Mouse (Mus musculus) G1E (cell line): Measurements from ENCODE around the gene Cpne6. TPM values are rescaled to one million over a fixed set of nuclear protein-coding genes. Genes with fewer than 3 reads are reported as not detected.

ENCODE experiments used
- ATAC-seq: 2 replicates; pipeline ENCODE4 v1.8.0; 2016; ENCODE audit warnings: mild to moderate bottlenecking; ENCODE audit not compliant: insufficient number of reproducible peaks, poor library complexity, low FRiP score, severe bottlenecking; ENCODE audit errors: extremely low read depth
- DNase-seq: peaks from one replicate; pipeline ENCODE4 v3.0.0; 2012; ENCODE audit warnings: low spot score
- H3K27me3 ChIP-seq: 2 replicates; pipeline ENCODE4 v1.6.1; 2012; ENCODE audit warnings: mild to moderate bottlenecking, low read length, inconsistent platforms; ENCODE audit not compliant: insufficient read depth
- H3K36me3 ChIP-seq: replicated peaks from 2 replicates; pipeline ENCODE3; 2012; ENCODE audit warnings: mild to moderate bottlenecking, inconsistent platforms
- H3K4me1 ChIP-seq: 2 replicates; pipeline ENCODE4 v1.6.1; 2012; ENCODE audit warnings: low read depth, low read length, inconsistent platforms, mixed read lengths; ENCODE audit not compliant: insufficient read depth
- H3K4me3 ChIP-seq: 2 replicates; pipeline ENCODE4 v1.5.1; 2012; ENCODE audit warnings: low read depth, mild to moderate bottlenecking, inconsistent platforms, low read length, moderate library complexity, mixed read lengths
- H3K9me3 ChIP-seq: replicated peaks from 2 replicates; pipeline ENCODE4 v1.6.1; 2012; ENCODE audit warnings: inconsistent platforms
- CTCF ChIP-seq: IDR thresholded peaks from 2 replicates; pipeline ENCODE4 v1.5.1; 2012; ENCODE audit warnings: low read depth, low read length, inconsistent platforms, mixed read lengths
- GATA1 ChIP-seq: IDR thresholded peaks from 2 replicates; pipeline ENCODE4 v1.6.1; 2012; ENCODE audit warnings: borderline replicate concordance, low read length, inconsistent platforms, mixed read lengths
- GATA2 ChIP-seq: IDR thresholded peaks from 2 replicates; pipeline ENCODE4 v1.6.1; 2012; ENCODE audit warnings: low read depth, low read length, inconsistent platforms, borderline replicate concordance
- POLR2AphosphoS5 ChIP-seq: IDR thresholded peaks from 2 replicates; pipeline ENCODE4 v1.6.1; 2012; ENCODE audit warnings: low read depth, low read length, inconsistent platforms; ENCODE audit not compliant: insufficient replicate concordance
- TAL1 ChIP-seq: conservative IDR thresholded peaks from 2 replicates; pipeline ENCODE4 v1.6.1; 2012; ENCODE audit warnings: low read depth, low read length, inconsistent platforms, mixed read lengths
- polyA plus RNA-seq: library from polyadenylated mRNA; stranded (reverse); fragments of >175 nt; gene quantifications from 2 replicates; pipeline ENCODE4 v1.2.3, GENCODE M21; 2012
- total RNA-seq, 2 experiments: library from RNA; stranded (forward) in 1 of 2; stranded (reverse) in 1 of 2; fragments of 200-1000 nt in 1 of 2; fragments of >200 nt in 1 of 2; fragmentation: Nextera tagmentation in 1 of 2; gene quantifications; 2 replicates each; pipeline ENCODE4 v1.2.3; 2014 to 2017

The Cpne6 gene
- total and polyA plus RNA-seq, 3 experiments: 0.03 to 0.11 TPM; not detected in 1

- DNase-seq (peak; percentile 98), ATAC-seq (peak; percentile 81)
- no peaks in the 10 kb centered on the region for H3K27me3 ChIP-seq
- H3K36me3 ChIP-seq: peaks cover 43% of the 10 kb centered on the region
- H3K9me3 ChIP-seq: no peaks in the 10 kb centered on the region
- TF ChIP-seq TAL1 (no peak), CTCF (no peak), GATA1 (no peak), POLR2AphosphoS5 (peak; percentile 58; the same call in 1 of the 2 replicates), GATA2 (no peak)
- peaks cover 50% of the 10 kb centered on the region for H3K4me1 ChIP-seq
- H3K4me3 ChIP-seq: peak within 1 kb of the TSS; percentile 84
Measured at GRCm38 (mm10) chr14:55560202-55561073, 50.2 kb downstream of the Cpne6 start, which contains the start of gene A730061H03Rik. Gene A730061H03Rik (minus strand): TSS chr14:55560406.

GRCm38 (mm10) chr14:55561860-55562259 is 51.6 kb downstream of the Cpne6 start:
- Histone ChIP-seq H3K4me1 (peaks cover 38% of the 10 kb centered on the region), H3K4me3 (no peak overlapping the region; the same call in 1 of the 2 replicates), H3K36me3 (peaks cover 57% of the 10 kb centered on the region), H3K9me3 (no peaks in the 10 kb centered on the region), H3K27me3 (no peaks in the 10 kb centered on the region)
- ATAC-seq (no peak), DNase-seq (no peak)
- no peak for TF ChIP-seq GATA1
- no peak for TF ChIP-seq CTCF
- no peak for TF ChIP-seq POLR2AphosphoS5
- no peak for TF ChIP-seq GATA2
- no peak for TF ChIP-seq TAL1

- peaks cover 24% of the 10 kb centered on the region for H3K4me1 ChIP-seq
Measured at GRCm38 (mm10) chr14:55563249-55563648, 53.0 kb downstream of the Cpne6 start.

GRCm38 (mm10) chr14:55565748-55566147 is 55.5 kb downstream of the Cpne6 start:
- Histone ChIP-seq H3K9me3 (no peaks in the 10 kb centered on the region), H3K36me3 (peaks cover 95% of the 10 kb centered on the region), H3K27me3 (no peaks in the 10 kb centered on the region), H3K4me3 (no peak overlapping the region), H3K4me1 (peaks cover 24% of the 10 kb centered on the region)
- no peak for DNase-seq
- TF ChIP-seq TAL1 (no peak), GATA2 (no peak), POLR2AphosphoS5 (no peak), GATA1 (no peak), CTCF (no peak)
- ATAC-seq: no peak

More at GRCm38 (mm10) chr14:55563249-55563648, 53.0 kb downstream of the Cpne6 start:
- ATAC-seq (no peak), DNase-seq (no peak)
- Histone ChIP-seq H3K4me3 (no peak overlapping the region), H3K27me3 (no peaks in the 10 kb centered on the region), H3K36me3 (peaks cover 71% of the 10 kb centered on the region), H3K9me3 (no peaks in the 10 kb centered on the region)
- TF ChIP-seq GATA2 (no peak), CTCF (no peak), TAL1 (no peak), GATA1 (no peak), POLR2AphosphoS5 (no peak)

Other genes with a start within 250 kb of the Cpne6 start
Only the 20 nearest of the 26 such genes appear.
- 15.5 and 21.1 TPM in 2 replicates for gene Dhrs4, start 31.7 kb upstream of the Cpne6 start, total RNA-seq (2014; fragmentation: Nextera tagmentation)
- gene Dhrs4, start 31.7 kb upstream of the Cpne6 start, total RNA-seq (2017): 47.7 TPM in 2 replicates
- gene Dhrs4, start 31.7 kb upstream of the Cpne6 start, polyA plus RNA-seq: 37.4 and 42.8 TPM in 2 replicates
- 2.2 TPM in 2 replicates for gene Carmil3, start 19.8 kb upstream of the Cpne6 start, total RNA-seq (2014; fragmentation: Nextera tagmentation)
- 2.1 and 2.3 TPM in 2 replicates for gene Carmil3, start 19.8 kb upstream of the Cpne6 start, total RNA-seq (2017)
- 0.92 and 1.2 TPM in 2 replicates for gene Carmil3, start 19.8 kb upstream of the Cpne6 start, polyA plus RNA-seq
- not detected in 2 replicates for gene Nrl, start 14.5 kb downstream of the Cpne6 start, total RNA-seq (2014; fragmentation: Nextera tagmentation)
- gene Nrl, start 14.5 kb downstream of the Cpne6 start, total RNA-seq (2017): 0.06 and 0.27 TPM in 2 replicates
- gene Nrl, start 14.5 kb downstream of the Cpne6 start, polyA plus RNA-seq: not detected in 2 replicates
- gene Pck2, start 29.8 kb downstream of the Cpne6 start, total RNA-seq (2014; fragmentation: Nextera tagmentation): 9.5 and 33.6 TPM in 2 replicates
- gene Pck2, start 29.8 kb downstream of the Cpne6 start, total RNA-seq (2017): 9.9 and 10.7 TPM in 2 replicates
- 23.9 and 34.9 TPM in 2 replicates for gene Pck2, start 29.8 kb downstream of the Cpne6 start, polyA plus RNA-seq
- gene Dcaf11, start 49.6 kb downstream of the Cpne6 start, total RNA-seq (2014; fragmentation: Nextera tagmentation): 39.2 and 42.7 TPM in 2 replicates
- 50.9 and 51.2 TPM in 2 replicates for gene Dcaf11, start 49.6 kb downstream of the Cpne6 start, total RNA-seq (2017)
- gene Dcaf11, start 49.6 kb downstream of the Cpne6 start, polyA plus RNA-seq: 33.9 and 40.0 TPM in 2 replicates
- 43.1 TPM in 1 of 2 replicates, not detected in the other for gene A730061H03Rik, start 50.0 kb downstream of the Cpne6 start, total RNA-seq (2014; fragmentation: Nextera tagmentation)
- 0.46 and 0.87 TPM in 2 replicates for gene A730061H03Rik, start 50.0 kb downstream of the Cpne6 start, total RNA-seq (2017)
- 0.17 TPM in 1 of 2 replicates, not detected in the other for gene A730061H03Rik, start 50.0 kb downstream of the Cpne6 start, polyA plus RNA-seq
- gene Fitm1, start 65.2 kb downstream of the Cpne6 start, total RNA-seq (2014; fragmentation: Nextera tagmentation): not detected in 2 replicates
- not detected in 2 replicates for gene Fitm1, start 65.2 kb downstream of the Cpne6 start, total RNA-seq (2017)
- gene Fitm1, start 65.2 kb downstream of the Cpne6 start, polyA plus RNA-seq: not detected in 2 replicates
- gene Psme1, start 67.7 kb downstream of the Cpne6 start, total RNA-seq (2014; fragmentation: Nextera tagmentation): 598 and 793 TPM in 2 replicates
- gene Psme1, start 67.7 kb downstream of the Cpne6 start, total RNA-seq (2017): 212 and 228 TPM in 2 replicates
- gene Psme1, start 67.7 kb downstream of the Cpne6 start, polyA plus RNA-seq: 141 and 155 TPM in 2 replicates
- gene Emc9, start 74.9 kb downstream of the Cpne6 start, total RNA-seq (2014; fragmentation: Nextera tagmentation): 16.7 and 20.0 TPM in 2 replicates
- 17.9 and 23.6 TPM in 2 replicates for gene Emc9, start 74.9 kb downstream of the Cpne6 start, total RNA-seq (2017)
- 19.5 and 20.2 TPM in 2 replicates for gene Emc9, start 74.9 kb downstream of the Cpne6 start, polyA plus RNA-seq
- gene Psme2, start 80.7 kb downstream of the Cpne6 start, total RNA-seq (2014; fragmentation: Nextera tagmentation): 59.4 and 109 TPM in 2 replicates
- 163 and 165 TPM in 2 replicates for gene Psme2, start 80.7 kb downstream of the Cpne6 start, total RNA-seq (2017)
- 33.4 and 50.8 TPM in 2 replicates for gene Psme2, start 80.7 kb downstream of the Cpne6 start, polyA plus RNA-seq
- 23.7 and 43.9 TPM in 2 replicates for gene Rnf31, start 81.3 kb downstream of the Cpne6 start, total RNA-seq (2014; fragmentation: Nextera tagmentation)
- 11.8 and 12.6 TPM in 2 replicates for gene Rnf31, start 81.3 kb downstream of the Cpne6 start, total RNA-seq (2017)
- gene Rnf31, start 81.3 kb downstream of the Cpne6 start, polyA plus RNA-seq: 34.2 and 35.1 TPM in 2 replicates
- gene Irf9, start 93.1 kb downstream of the Cpne6 start, total RNA-seq (2014; fragmentation: Nextera tagmentation): 25.3 and 31.2 TPM in 2 replicates
- 37.8 and 39.6 TPM in 2 replicates for gene Irf9, start 93.1 kb downstream of the Cpne6 start, total RNA-seq (2017)
- 40.3 and 64.3 TPM in 2 replicates for gene Irf9, start 93.1 kb downstream of the Cpne6 start, polyA plus RNA-seq
- 123 and 137 TPM in 2 replicates for gene Rec8, start 107.6 kb downstream of the Cpne6 start, total RNA-seq (2014; fragmentation: Nextera tagmentation)
- 89.9 and 103 TPM in 2 replicates for gene Rec8, start 107.6 kb downstream of the Cpne6 start, total RNA-seq (2017)
- gene Rec8, start 107.6 kb downstream of the Cpne6 start, polyA plus RNA-seq: 80.7 and 144 TPM in 2 replicates
- gene Ipo4, start 125.5 kb downstream of the Cpne6 start, total RNA-seq (2014; fragmentation: Nextera tagmentation): 24.1 and 49.6 TPM in 2 replicates
- 18.1 and 24.9 TPM in 2 replicates for gene Ipo4, start 125.5 kb downstream of the Cpne6 start, total RNA-seq (2017)
- 32.7 and 75.8 TPM in 2 replicates for gene Ipo4, start 125.5 kb downstream of the Cpne6 start, polyA plus RNA-seq
- 7.2 and 10.9 TPM in 2 replicates for gene Gm49378, start 127.5 kb downstream of the Cpne6 start, total RNA-seq (2014; fragmentation: Nextera tagmentation)
- 2.9 and 4.6 TPM in 2 replicates for gene Gm49378, start 127.5 kb downstream of the Cpne6 start, total RNA-seq (2017)
- gene Gm49378, start 127.5 kb downstream of the Cpne6 start, polyA plus RNA-seq: 2.4 TPM in 1 of 2 replicates, not detected in the other
- 35.1 and 40.6 TPM in 2 replicates for gene Tm9sf1, start 133.4 kb downstream of the Cpne6 start, total RNA-seq (2014; fragmentation: Nextera tagmentation)
- 54.0 and 57.7 TPM in 2 replicates for gene Tm9sf1, start 133.4 kb downstream of the Cpne6 start, total RNA-seq (2017)
- 14.6 and 14.8 TPM in 2 replicates for gene Tm9sf1, start 133.4 kb downstream of the Cpne6 start, polyA plus RNA-seq
- 4.0 and 4.2 TPM in 2 replicates for gene Tssk4, start 139.7 kb downstream of the Cpne6 start, total RNA-seq (2014; fragmentation: Nextera tagmentation)
- 1.9 and 2.3 TPM in 2 replicates for gene Tssk4, start 139.7 kb downstream of the Cpne6 start, total RNA-seq (2017)
- 0.17 and 0.26 TPM in 2 replicates for gene Tssk4, start 139.7 kb downstream of the Cpne6 start, polyA plus RNA-seq
- 18.4 and 28.0 TPM in 2 replicates for gene Mdp1, start 150.1 kb downstream of the Cpne6 start, total RNA-seq (2014; fragmentation: Nextera tagmentation)
- 45.8 and 46.5 TPM in 2 replicates for gene Mdp1, start 150.1 kb downstream of the Cpne6 start, total RNA-seq (2017)
- gene Mdp1, start 150.1 kb downstream of the Cpne6 start, polyA plus RNA-seq: 9.4 and 12.2 TPM in 2 replicates
- 27.7 and 30.8 TPM in 2 replicates for gene Gmpr2, start 161.5 kb downstream of the Cpne6 start, total RNA-seq (2014; fragmentation: Nextera tagmentation)
- gene Gmpr2, start 161.5 kb downstream of the Cpne6 start, total RNA-seq (2017): 40.5 and 42.7 TPM in 2 replicates
- gene Gmpr2, start 161.5 kb downstream of the Cpne6 start, polyA plus RNA-seq: 20.0 and 24.7 TPM in 2 replicates
- 234 and 266 TPM in 2 replicates for gene Nedd8, start 161.7 kb downstream of the Cpne6 start, total RNA-seq (2014; fragmentation: Nextera tagmentation)
- gene Nedd8, start 161.7 kb downstream of the Cpne6 start, total RNA-seq (2017): 488 and 566 TPM in 2 replicates
- gene Nedd8, start 161.7 kb downstream of the Cpne6 start, polyA plus RNA-seq: 112 and 128 TPM in 2 replicates